Comparison of ENCODE assay signal across 21 mouse cellular contexts in the genomic region with DNA sequence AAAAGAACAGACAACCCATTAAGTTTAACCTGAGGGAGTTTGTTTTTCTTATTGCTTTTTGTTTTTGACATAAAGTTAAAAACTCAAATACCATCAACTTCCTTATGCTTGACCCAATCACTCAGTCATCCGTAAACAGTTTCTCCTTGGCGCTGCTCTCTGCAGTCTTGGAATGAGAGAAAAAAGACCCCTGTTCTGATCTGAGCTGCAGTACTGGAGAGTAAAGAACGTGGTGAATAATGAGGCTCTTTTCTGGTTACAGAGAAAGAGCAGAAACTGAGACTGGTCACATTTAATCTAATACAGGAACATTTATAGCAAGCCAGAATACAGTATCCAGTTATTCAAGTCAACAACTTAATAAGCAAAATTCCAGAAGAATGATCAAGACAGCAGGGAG. TPM values are rescaled to one million over a fixed set of nuclear protein-coding genes. Genes with fewer than 3 reads are reported as not detected.
DNase-seq lines count a peak whose midpoint lies in the region; ATAC-seq lines count a peak whose summit lies in the region.
"Had no signal": no experiment of that assay in that cellular context is flagged by ENCODE, and none has a peak within 500 bp of the region (broad histone marks: within the 10 kb centered on the region; RNA-seq: fewer than 3 reads in every experiment).

No protein-coding gene starts in this region.

- H3K4me2 ChIP-seq in hindbrain, embryonic 14.5 days (replicated peaks), result no peak overlapping the region
- no peak overlapping the region for H3K4me2 ChIP-seq in hindbrain, embryonic 11.5 days (replicated peaks; ENCODE audit: low read depth, low read length)
- H3K4me2 ChIP-seq in kidney, embryonic 16.5 days (replicated peaks; ENCODE audit: low read depth, low read length), result no peak overlapping the region
- H3K4me2 ChIP-seq in kidney, embryonic 14.5 days (replicated peaks; ENCODE audit: low read depth, low read length), result no peak overlapping the region
- H3K4me2 ChIP-seq in embryonic facial prominence, embryonic 15.5 days (replicated peaks), result no peak overlapping the region
- no peak overlapping the region for H3K4me2 ChIP-seq in stomach, embryonic 15.5 days
- H3K4me2 ChIP-seq: forebrain, embryonic 12.5 days; heart, embryonic 15.5 days; limb, embryonic 13.5 days; liver, embryonic 15.5 days; midbrain, embryonic 11.5 days; neural tube, embryonic 12.5 days had no signal

- H3K4me3 ChIP-seq in hindbrain, embryonic 14.5 days (replicated peaks; ENCODE audit: low read length), result no peak overlapping the region
- H3K4me3 ChIP-seq in hindbrain, embryonic 11.5 days (ENCODE audit: low read depth, low read length), result no peak overlapping the region
- H3K4me3 ChIP-seq in kidney, embryonic 16.5 days (ENCODE audit: low read length), result no peak overlapping the region
- H3K4me3 ChIP-seq in kidney, embryonic 14.5 days (ENCODE audit: low read length), result no peak overlapping the region
- H3K4me3 ChIP-seq in embryonic facial prominence, embryonic 15.5 days (replicated peaks), result no peak overlapping the region
- H3K4me3 ChIP-seq in stomach, embryonic 15.5 days (replicated peaks), result no peak overlapping the region
- H3K4me3 ChIP-seq: forebrain, embryonic 12.5 days; heart, embryonic 15.5 days; limb, embryonic 13.5 days; liver, embryonic 15.5 days; neural tube, embryonic 12.5 days had no signal

- no peak for DNase-seq in hindbrain, embryonic 14.5 days (ENCODE audit: low spot score)
- no peak for DNase-seq in hindbrain, embryonic 11.5 days (ENCODE audit: low spot score)
- no peak for DNase-seq in cerebellum, postnatal 36 days
- no peak for DNase-seq in embryo, embryonic 10 days (ENCODE audit: low spot score)
- DNase-seq: B cell, adult 2 months; cerebellum, adult 9-10 months; gastrocnemius, postnatal 36 days; heart, postnatal 4 days; kidney, adult 2 months; spleen, adult 18-20 months; thymus, postnatal 14 days had no signal

- no peaks in the 10 kb centered on the region for H3K9me3 ChIP-seq in hindbrain, embryonic 14.5 days (ENCODE audit: control insufficient read depth, low read length)
- H3K9me3 ChIP-seq in hindbrain, embryonic 11.5 days (ENCODE audit: control insufficient read depth, low read length), result no peaks in the 10 kb centered on the region
- no peaks in the 10 kb centered on the region for H3K9me3 ChIP-seq in kidney, embryonic 16.5 days (ENCODE audit: low read length)
- no peaks in the 10 kb centered on the region for H3K9me3 ChIP-seq in kidney, embryonic 14.5 days (ENCODE audit: control insufficient read depth, low read length)
- no peaks in the 10 kb centered on the region for H3K9me3 ChIP-seq in embryonic facial prominence, embryonic 15.5 days (replicated peaks)
- H3K9me3 ChIP-seq in stomach, embryonic 15.5 days, result no peaks in the 10 kb centered on the region
- H3K9me3 ChIP-seq: forebrain, embryonic 12.5 days; heart, embryonic 15.5 days; limb, embryonic 13.5 days; liver, embryonic 15.5 days; neural tube, embryonic 12.5 days had no signal

- no peaks in the 10 kb centered on the region for H3K27me3 ChIP-seq in hindbrain, embryonic 14.5 days (ENCODE audit: control insufficient read depth, insufficient read depth, low read length)
- H3K27me3 ChIP-seq in hindbrain, embryonic 11.5 days (ENCODE audit: control insufficient read depth, insufficient read depth, low read length), result no peaks in the 10 kb centered on the region
- no peaks in the 10 kb centered on the region for H3K27me3 ChIP-seq in kidney, embryonic 16.5 days (ENCODE audit: insufficient read depth, low read length)
- no peaks in the 10 kb centered on the region for H3K27me3 ChIP-seq in kidney, embryonic 14.5 days (ENCODE audit: control insufficient read depth, insufficient read depth, low read length)
- no peaks in the 10 kb centered on the region for H3K27me3 ChIP-seq in embryonic facial prominence, embryonic 15.5 days
- no peaks in the 10 kb centered on the region for H3K27me3 ChIP-seq in stomach, embryonic 15.5 days (replicated peaks)
- H3K27me3 ChIP-seq: forebrain, embryonic 12.5 days; heart, embryonic 15.5 days; limb, embryonic 13.5 days; liver, embryonic 15.5 days; neural tube, embryonic 12.5 days had no signal

- peak; percentile 53; the same call in 1 of the 2 replicates for ATAC-seq in hindbrain, embryonic 14.5 days (ENCODE audit: low FRiP score)
- no peak for ATAC-seq in hindbrain, embryonic 11.5 days (ENCODE audit: low FRiP score)
- no peak for ATAC-seq in kidney, embryonic 16.5 days (ENCODE audit: low FRiP score, low TSS enrichment)
- no peak for ATAC-seq in kidney, embryonic 14.5 days (ENCODE audit: low FRiP score, low TSS enrichment)
- peak; percentile 65 for ATAC-seq in embryonic facial prominence, embryonic 15.5 days (ENCODE audit: insufficient number of reproducible peaks, low FRiP score, low TSS enrichment, low read depth)
- ATAC-seq in stomach, embryonic 15.5 days (ENCODE audit: insufficient read depth, low FRiP score, low read depth), result no peak

- no peak overlapping the region for H3K27ac ChIP-seq in hindbrain, embryonic 14.5 days
- H3K27ac ChIP-seq in hindbrain, embryonic 11.5 days (ENCODE audit: low read depth, low read length), result no peak overlapping the region
- H3K27ac ChIP-seq in kidney, embryonic 16.5 days (ENCODE audit: low read length), result peak overlapping the region; percentile 46; the same call in 1 of the 2 replicates
- no peak overlapping the region for H3K27ac ChIP-seq in kidney, embryonic 14.5 days (ENCODE audit: low read depth, low read length)
- H3K27ac ChIP-seq in embryonic facial prominence, embryonic 15.5 days (replicated peaks), result peak overlapping the region; percentile 75
- peak overlapping the region; percentile 57; the same call in 1 of the 2 replicates for H3K27ac ChIP-seq in stomach, embryonic 15.5 days
- H3K27ac ChIP-seq: forebrain, embryonic 12.5 days; heart, embryonic 15.5 days; liver, embryonic 15.5 days; neural tube, embryonic 12.5 days had no signal

- 28% methylated on average over 3 of the region's 3 CpGs for WGBS in hindbrain, embryonic 14.5 days
- 41% methylated on average over 3 of the region's 3 CpGs for WGBS in hindbrain, embryonic 11.5 days
- WGBS in kidney, embryonic 16.5 days, result 36% methylated on average over 3 of the region's 3 CpGs
- 44% methylated on average over 3 of the region's 3 CpGs for WGBS in kidney, embryonic 14.5 days
- 30% methylated on average over 3 of the region's 3 CpGs for WGBS in embryonic facial prominence, embryonic 15.5 days
- WGBS in stomach, embryonic 15.5 days, result 29% methylated on average over 3 of the region's 3 CpGs

- H3K36me3 ChIP-seq in hindbrain, embryonic 14.5 days (replicated peaks; ENCODE audit: control insufficient read depth, insufficient read depth), result no peaks in the 10 kb centered on the region
- H3K36me3 ChIP-seq in hindbrain, embryonic 11.5 days (ENCODE audit: control insufficient read depth, insufficient read depth, low read length), result no peaks in the 10 kb centered on the region
- no peaks in the 10 kb centered on the region for H3K36me3 ChIP-seq in kidney, embryonic 16.5 days (ENCODE audit: insufficient read depth, low read length)
- H3K36me3 ChIP-seq in kidney, embryonic 14.5 days (ENCODE audit: control insufficient read depth, insufficient read depth, low read length), result no peaks in the 10 kb centered on the region
- H3K36me3 ChIP-seq in embryonic facial prominence, embryonic 15.5 days, result no peaks in the 10 kb centered on the region
- no peaks in the 10 kb centered on the region for H3K36me3 ChIP-seq in stomach, embryonic 15.5 days
- H3K36me3 ChIP-seq: forebrain, embryonic 12.5 days; heart, embryonic 15.5 days; limb, embryonic 13.5 days; liver, embryonic 15.5 days; neural tube, embryonic 12.5 days had no signal

- H3K4me1 ChIP-seq in hindbrain, embryonic 14.5 days (replicated peaks; ENCODE audit: control insufficient read depth, insufficient read depth, low read length), result no peaks in the 10 kb centered on the region
- H3K4me1 ChIP-seq in hindbrain, embryonic 11.5 days (replicated peaks; ENCODE audit: control insufficient read depth, insufficient read depth, low read length), result no peaks in the 10 kb centered on the region
- H3K4me1 ChIP-seq in kidney, embryonic 16.5 days (ENCODE audit: insufficient read depth, low read length), result peaks cover 17% of the 10 kb centered on the region; the same call in 1 of the 2 replicates
- peaks cover 6% of the 10 kb centered on the region for H3K4me1 ChIP-seq in kidney, embryonic 14.5 days (ENCODE audit: control insufficient read depth, insufficient read depth, low read length)
- H3K4me1 ChIP-seq in embryonic facial prominence, embryonic 15.5 days, result peaks cover 10% of the 10 kb centered on the region; the same call in 1 of the 2 replicates
- 0 out of 2 replicates have a peak, but pooled peaks cover 11% of the 10 kb centered on the region for H3K4me1 ChIP-seq in stomach, embryonic 15.5 days
- H3K4me1 ChIP-seq: liver, embryonic 15.5 days; neural tube, embryonic 12.5 days had no signal

- no peak overlapping the region for H3K9ac ChIP-seq in hindbrain, embryonic 14.5 days
- H3K9ac ChIP-seq in hindbrain, embryonic 11.5 days (ENCODE audit: low read depth, low read length), result no peak overlapping the region
- H3K9ac ChIP-seq in kidney, embryonic 16.5 days (replicated peaks; ENCODE audit: low read length), result no peak overlapping the region
- no peak overlapping the region for H3K9ac ChIP-seq in kidney, embryonic 14.5 days (ENCODE audit: low read depth, low read length)
- no peak overlapping the region for H3K9ac ChIP-seq in embryonic facial prominence, embryonic 15.5 days
- H3K9ac ChIP-seq in stomach, embryonic 15.5 days, result no peak overlapping the region
- H3K9ac ChIP-seq: forebrain, embryonic 12.5 days; heart, embryonic 15.5 days; limb, embryonic 13.5 days; liver, embryonic 15.5 days; neural tube, embryonic 12.5 days had no signal

RNA-seq across cellular contexts. Expression of gene Ccn2, which starts 21.8 kb away (rescaled TPM):
- polyA plus RNA-seq in hindbrain, embryonic 14.5 days (2014; fragmentation: Nextera tagmentation; extraction: Ambion mirVana), result 1.4 and 3.3 TPM in 2 replicates
- 4.3 and 6.6 TPM in 2 replicates for polyA plus RNA-seq in hindbrain, embryonic 11.5 days (2014; fragmentation: Nextera tagmentation; extraction: Ambion mirVana)
- 12.2 and 13.3 TPM in 2 replicates for polyA plus RNA-seq in kidney, embryonic 16.5 days (2015; fragmentation: Nextera tagmentation; extraction: Ambion mirVana)
- polyA plus RNA-seq in kidney, embryonic 14.5 days (2014; fragmentation: Nextera tagmentation; extraction: Ambion mirVana), result 4.7 and 5.2 TPM in 2 replicates
- polyA plus RNA-seq in embryonic facial prominence, embryonic 15.5 days (2015; fragmentation: Nextera tagmentation; extraction: Ambion mirVana), result 21.8 and 22.3 TPM in 2 replicates
- 11.4 and 15.6 TPM in 2 replicates for polyA plus RNA-seq in stomach, embryonic 15.5 days (2015; fragmentation: Nextera tagmentation; extraction: Ambion mirVana)

Comparison
In these comparisons a context has a peak if more than half of its experiments do, and no peak if none do; other contexts are left out.
1. ATAC-seq: peak in hindbrain, embryonic 14.5 days (single experiment) and embryonic facial prominence, embryonic 15.5 days (single experiment); none in hindbrain, embryonic 11.5 days (single experiment), kidney, embryonic 16.5 days (single experiment), kidney, embryonic 14.5 days (single experiment) and stomach, embryonic 15.5 days (single experiment).
2. H3K27ac ChIP-seq: peak in kidney, embryonic 16.5 days (single experiment), embryonic facial prominence, embryonic 15.5 days (single experiment) and stomach, embryonic 15.5 days (single experiment); none in hindbrain, embryonic 14.5 days (single experiment), hindbrain, embryonic 11.5 days (single experiment) and kidney, embryonic 14.5 days (single experiment).